Mouse (Mus musculus) limb, embryonic 11.5 days (tissue): Measurements from ENCODE around the gene Mgea5. TPM values are rescaled to one million over a fixed set of nuclear protein-coding genes. Genes with fewer than 3 reads are reported as not detected.

Experiments used
- ATAC-seq: fragments of 200-750 bp; cut with Nextera tagmentation; 2 replicates; pipeline ENCODE4 v1.8.0; 2017; ENCODE audit warnings: low read depth; ENCODE audit not compliant: insufficient number of reproducible peaks, low FRiP score, low TSS enrichment
- DNase-seq: peaks from one replicate; pipeline ENCODE4 v3.0.0-alpha.2; 2015; ENCODE audit warnings: low spot score
- H3K27ac ChIP-seq: fragments of 300-500 bp; sonication (generic); replicated peaks from 2 replicates; pipeline ENCODE4 v1.5.1; 2014; ENCODE audit warnings: low read depth, mild to moderate bottlenecking, low read length
- H3K27me3 ChIP-seq: fragments of 300-500 bp; sonication (generic); 2 replicates; pipeline ENCODE4 v1.6.1; 2014; ENCODE audit warnings: mild to moderate bottlenecking, low read length, mixed read lengths; ENCODE audit not compliant: control insufficient read depth, insufficient read depth
- H3K36me3 ChIP-seq: fragments of 300-500 bp; sonication (generic); 2 replicates; pipeline ENCODE4 v1.6.1; 2014; ENCODE audit warnings: mild to moderate bottlenecking, low read length, moderate library complexity, mixed read lengths; ENCODE audit not compliant: control insufficient read depth, insufficient read depth
- H3K4me1 ChIP-seq: fragments of 300-500 bp; sonication (generic); 2 replicates; pipeline ENCODE4 v1.6.1; 2014; ENCODE audit warnings: low read length, mixed read lengths; ENCODE audit not compliant: control insufficient read depth, insufficient read depth
- H3K4me2 ChIP-seq: fragments of 300-500 bp; sonication (generic); 2 replicates; pipeline ENCODE4 v1.6.1; 2014; ENCODE audit warnings: low read depth, mild to moderate bottlenecking, moderate library complexity; ENCODE audit not compliant: severe bottlenecking
- H3K4me3 ChIP-seq: fragments of 300-500 bp; sonication (generic); 2 replicates; pipeline ENCODE4 v1.5.1; 2014; ENCODE audit warnings: low read depth, low read length
- H3K9ac ChIP-seq: fragments of 300-500 bp; sonication (generic); 2 replicates; pipeline ENCODE4 v1.6.1; 2014; ENCODE audit warnings: mild to moderate bottlenecking, low read length
- H3K9me3 ChIP-seq: fragments of 300-500 bp; sonication (generic); 2 replicates; pipeline ENCODE4 v1.6.1; 2016; ENCODE audit warnings: low read length; ENCODE audit not compliant: control insufficient read depth
- WGBS: fragments of 180-500 bp; shearing (Covaris S2); extraction: QIAGEN DNeasy Blood & Tissue Kit; methylation state at CpG from one replicate; pipeline ENCODE4 v1.1.7; 2014; 5-methylcytosine and 5-hydroxymethylcytosine counted together
- polyA plus RNA-seq: library from polyadenylated mRNA; unstranded; fragments of >200 nt; fragmentation: Nextera tagmentation; extraction: Ambion mirVana; gene quantifications from 2 replicates; pipeline ENCODE4 v1.2.1, GENCODE M21; 2014

Mgea5 gene
- polyA plus RNA-seq, 1 experiment from 2014 or later = 65.5 TPM

DNA sequence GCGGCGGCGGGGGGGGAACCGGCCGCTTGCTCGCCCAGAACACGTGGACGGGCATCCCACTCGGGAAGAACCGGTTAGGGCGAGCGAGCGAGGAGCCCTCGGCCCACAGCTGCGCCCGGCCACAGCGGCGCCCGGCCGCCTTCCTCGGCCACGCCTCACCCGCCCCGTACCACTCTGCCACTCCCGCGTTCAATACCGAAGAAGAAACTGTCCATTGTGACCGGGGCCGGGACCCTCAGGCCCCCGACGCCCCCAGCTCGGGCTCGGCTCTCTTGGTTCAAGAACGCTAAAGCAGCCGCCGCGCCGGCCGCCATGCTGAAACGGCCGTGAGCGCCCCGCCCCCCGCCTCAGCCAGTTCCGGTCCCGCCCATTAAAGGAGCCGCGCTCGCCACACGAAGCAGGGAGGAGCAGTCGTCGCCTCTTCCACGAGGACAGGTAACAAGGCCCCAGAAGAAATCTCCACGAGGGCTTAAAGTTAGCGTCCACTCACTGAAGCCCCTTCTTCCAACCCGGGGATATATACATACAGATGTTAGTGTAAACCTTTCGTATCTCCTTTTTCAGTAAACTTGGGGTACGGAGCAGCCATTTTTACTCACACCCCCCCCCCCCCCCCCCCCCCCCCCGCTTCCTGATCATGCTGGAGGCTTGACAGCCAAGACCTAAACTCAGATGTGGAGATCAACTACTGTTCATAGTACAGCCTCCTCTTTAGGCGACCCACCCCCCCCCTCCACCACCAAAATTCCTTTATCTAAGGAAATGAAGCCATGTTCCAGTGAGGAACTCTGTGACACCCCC, 34.2 kb downstream of the Mgea5 start, which contains the start of gene Npm3:
Npm3 (minus strand) TSS at position 349 of the 801 bp plus-strand sequence.
- Histone ChIP-seq H3K36me3 (peaks cover 10% of the 10 kb centered on the region; the same call in 1 of the 2 replicates), H3K27ac (no peak within 1 kb of the TSS)

DNA sequence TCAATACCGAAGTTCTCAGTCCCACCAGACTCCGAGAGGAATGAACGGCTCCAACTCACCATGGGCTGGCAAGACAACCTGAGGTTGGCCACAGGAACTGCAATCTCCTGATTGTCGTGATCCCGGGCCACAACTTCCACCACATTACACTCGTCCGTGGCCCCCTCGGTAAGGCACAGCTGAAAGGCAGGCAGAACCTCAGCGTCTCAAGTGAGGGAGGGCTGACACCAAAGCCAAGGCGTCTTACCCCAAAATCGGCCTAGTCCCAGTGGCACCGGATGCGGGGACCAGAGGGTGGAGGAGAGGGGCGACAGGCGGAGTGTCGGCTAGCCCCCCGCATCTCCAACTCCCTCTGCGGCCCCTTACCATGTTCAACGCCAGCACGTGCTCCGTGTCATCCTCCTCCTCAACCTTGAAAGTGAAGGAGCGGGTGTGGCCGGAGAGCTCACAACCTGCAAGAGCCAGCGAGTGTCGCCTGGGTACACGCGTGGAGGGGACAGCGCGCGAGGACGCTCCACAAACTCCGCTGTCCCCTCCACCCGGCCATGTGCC, 34.9 kb downstream of the Mgea5 start:
- H3K4me3 ChIP-seq = peak overlapping the region; percentile 64
- ATAC-seq (0 out of 2 replicates have a peak, but pooled peaks have one; percentile 22), DNase-seq (peak; percentile 45)
- peaks cover 14% of the 10 kb centered on the region for H3K4me1 ChIP-seq
- 2% methylated on average over 32 of the region's 33 CpGs for WGBS
- H3K27me3 ChIP-seq = peaks cover 25% of the 10 kb centered on the region
- H3K9me3 ChIP-seq = no peaks in the 10 kb centered on the region
- H3K4me2 ChIP-seq = peak overlapping the region; percentile 95
- peak overlapping the region; percentile 89 for H3K9ac ChIP-seq
- H3K27ac ChIP-seq = no peak overlapping the region
- peaks cover 4% of the 10 kb centered on the region; the same call in 1 of the 2 replicates for H3K36me3 ChIP-seq

More for the DNA sequence above, 34.2 kb downstream of the Mgea5 start, which contains the start of gene Npm3:
- Histone ChIP-seq H3K4me3 (peak within 1 kb of the TSS; percentile 64), H3K9ac (peak within 1 kb of the TSS; percentile 89), H3K4me2 (peak within 1 kb of the TSS; percentile 95), H3K27me3 (peaks cover 18% of the 10 kb centered on the region), H3K9me3 (no peaks in the 10 kb centered on the region), H3K4me1 (peaks cover 14% of the 10 kb centered on the region)
- under 1% methylated on average over 52 of the region's 60 CpGs for WGBS
- ATAC-seq = peak; percentile 66; the same call in 1 of the 2 replicates
- DNase-seq = peak; percentile 94

GRCm38 (mm10) chr19:45748206-45748605, 35.4 kb downstream of the Mgea5 start:
- Histone ChIP-seq H3K4me3 (peak overlapping the region; percentile 64), H3K36me3 (peaks cover 4% of the 10 kb centered on the region; the same call in 1 of the 2 replicates), H3K27me3 (peaks cover 31% of the 10 kb centered on the region), H3K27ac (no peak overlapping the region), H3K4me2 (peak overlapping the region; percentile 95), H3K9me3 (no peaks in the 10 kb centered on the region), H3K4me1 (peaks cover 14% of the 10 kb centered on the region), H3K9ac (no peak overlapping the region)
- WGBS = 53% methylated on average over 9 of the region's 9 CpGs
- no peak for DNase-seq
- no peak for ATAC-seq

DNA sequence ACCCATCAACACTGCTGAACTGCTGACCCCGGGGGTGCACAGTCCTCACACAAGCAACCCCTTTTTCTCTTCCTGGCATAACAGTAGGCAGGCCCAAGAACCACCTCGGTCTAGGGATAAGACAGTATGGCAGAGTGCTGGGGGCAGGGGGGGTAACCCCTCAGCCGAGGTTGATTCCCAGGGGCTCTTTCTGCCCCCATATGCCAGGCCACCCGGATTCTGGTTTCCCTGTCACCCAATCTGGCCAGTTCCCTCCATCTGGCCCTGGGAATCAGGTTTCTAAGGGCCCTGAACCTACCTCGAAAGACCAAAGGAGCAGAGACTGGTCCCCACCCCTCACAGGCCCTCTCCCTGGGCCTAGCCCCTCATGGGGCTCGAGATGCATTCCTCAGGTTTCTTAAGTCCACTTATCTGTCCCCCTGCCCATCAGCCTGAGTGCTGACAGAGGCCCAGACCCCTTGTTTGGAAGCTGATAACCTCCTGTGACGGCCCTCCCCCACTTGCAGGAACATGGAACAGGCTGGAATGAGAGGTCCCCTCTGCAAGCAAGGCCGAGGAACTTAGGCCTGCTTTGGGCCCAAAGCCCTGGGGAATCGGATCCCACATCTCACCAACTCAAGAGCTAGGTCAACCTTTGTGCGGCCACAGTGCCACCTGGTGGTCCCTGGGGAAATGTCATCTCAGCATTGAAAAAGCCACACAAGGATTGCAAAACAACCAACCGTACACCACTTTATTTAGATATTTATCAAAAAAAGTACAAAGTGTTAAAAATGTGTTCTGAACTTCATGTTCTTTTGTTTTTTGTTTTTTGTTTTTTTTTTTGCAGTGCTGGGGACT, 36.4 kb downstream of the Mgea5 start:
- H3K4me1 ChIP-seq = peaks cover 17% of the 10 kb centered on the region

DNA sequence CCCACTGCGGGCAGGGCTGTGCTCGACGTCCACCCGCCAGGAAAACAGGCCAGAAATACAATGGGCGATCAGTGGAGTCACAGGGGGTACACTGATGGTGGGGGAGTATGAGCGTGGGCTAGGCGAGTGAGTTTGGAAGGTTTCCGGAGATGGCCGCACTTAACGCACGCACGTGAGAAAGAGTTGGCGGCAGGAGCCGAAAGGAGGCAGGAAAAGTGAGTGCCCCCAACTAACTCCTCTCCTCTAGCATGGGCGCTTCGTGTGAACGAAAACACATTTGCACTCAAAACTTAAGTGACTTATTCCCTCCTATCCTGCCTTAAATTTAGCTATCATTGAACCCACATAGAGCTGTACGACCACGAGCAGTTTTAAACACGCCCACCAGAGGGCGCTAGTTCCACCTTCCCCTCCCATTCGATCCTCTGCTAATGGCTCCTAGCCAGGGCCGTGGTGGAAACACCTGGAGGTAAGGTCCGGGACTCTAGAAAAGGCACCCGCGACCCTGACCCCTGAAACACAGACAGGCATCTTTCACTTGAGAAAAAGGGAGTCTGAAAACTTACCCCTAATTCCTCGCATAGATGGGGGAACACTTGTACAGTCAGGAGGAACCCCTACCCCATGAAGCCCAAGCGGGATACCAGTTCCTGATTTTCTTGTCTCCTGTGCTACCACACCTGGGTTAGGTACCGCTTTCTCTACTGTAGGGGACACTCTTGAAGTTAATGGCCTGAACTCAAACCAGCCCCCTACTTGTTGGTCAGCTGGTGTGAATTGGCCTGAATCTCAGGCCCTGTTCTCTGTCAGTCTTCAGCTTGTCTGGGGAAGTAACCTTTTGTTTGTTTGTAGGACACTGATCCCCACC, 37.2 kb downstream of the Mgea5 start:
- Histone ChIP-seq H3K4me3 (no peak overlapping the region), H3K9me3 (no peaks in the 10 kb centered on the region), H3K36me3 (no peaks in the 10 kb centered on the region; the same call in 1 of the 2 replicates), H3K27me3 (peaks cover 46% of the 10 kb centered on the region), H3K4me2 (no peak overlapping the region), H3K27ac (no peak overlapping the region), H3K9ac (no peak overlapping the region), H3K4me1 (peaks cover 22% of the 10 kb centered on the region)
- 0 out of 2 replicates have a peak, but pooled peaks have one; percentile 7 for ATAC-seq
- DNase-seq = peak; percentile 87
- 8% methylated on average over 29 of the region's 29 CpGs for WGBS

More for the DNA sequence above, 36.4 kb downstream of the Mgea5 start:
- ATAC-seq (no peak), DNase-seq (peak; percentile 92)
- H3K27me3 ChIP-seq = peaks cover 38% of the 10 kb centered on the region
- H3K4me3 ChIP-seq = no peak overlapping the region
- 18% methylated on average over 11 of the region's 11 CpGs for WGBS
- H3K4me2 ChIP-seq = no peak overlapping the region
- H3K27ac ChIP-seq = no peak overlapping the region
- no peaks in the 10 kb centered on the region for H3K9me3 ChIP-seq
- no peaks in the 10 kb centered on the region; the same call in 1 of the 2 replicates for H3K36me3 ChIP-seq
- H3K9ac ChIP-seq = no peak overlapping the region

GRCm38 (mm10) chr19:45745344-45746152, 38.1 kb downstream of the Mgea5 start:
- H3K4me3 ChIP-seq = no peak overlapping the region
- H3K4me1 ChIP-seq = peaks cover 25% of the 10 kb centered on the region
- ATAC-seq = no peak
- peak; percentile 58 for DNase-seq
- no peaks in the 10 kb centered on the region for H3K9me3 ChIP-seq
- no peaks in the 10 kb centered on the region for H3K36me3 ChIP-seq
- peaks cover 55% of the 10 kb centered on the region for H3K27me3 ChIP-seq
- WGBS = 3% methylated on average over 32 of the region's 32 CpGs
- no peak overlapping the region for H3K9ac ChIP-seq
- H3K27ac ChIP-seq = no peak overlapping the region
- H3K4me2 ChIP-seq = no peak overlapping the region

- no peak overlapping the region for H3K4me3 ChIP-seq
- H3K4me1 ChIP-seq = peaks cover 22% of the 10 kb centered on the region
- peaks cover 70% of the 10 kb centered on the region for H3K27me3 ChIP-seq
Observed at GRCm38 (mm10) chr19:45743619-45744018, 40.0 kb downstream of the Mgea5 start.

More at GRCm38 (mm10) chr19:45743619-45744018, 40.0 kb downstream of the Mgea5 start:
- Histone ChIP-seq H3K36me3 (no peaks in the 10 kb centered on the region), H3K4me2 (no peak overlapping the region), H3K9me3 (no peaks in the 10 kb centered on the region), H3K27ac (no peak overlapping the region), H3K9ac (no peak overlapping the region)
- no peak for DNase-seq
- 12% methylated on average over 7 of the region's 7 CpGs for WGBS
- no peak for ATAC-seq
